Mouse (Mus musculus): ENCODE measurements around the gene Mapk13. TPM values are rescaled to one million over a fixed set of nuclear protein-coding genes. Genes with fewer than 3 reads are reported as not detected.
"Not testable (repeated sequence)": the region's sequence is repeated elsewhere in the genome, so short reads cannot be mapped to it uniquely, and the experiment has no call there.

Gene Mapk13
- polyA plus RNA-seq (2015; fragmentation: Nextera tagmentation; extraction: Ambion mirVana) = 107 and 118 TPM in 2 replicates

- Histone ChIP-seq H3K4me1 (peaks cover 22% of the 10 kb centered on the region), H3K27ac (replicated peaks) (peak within 1 kb of the TSS; percentile 74), H3K9ac (peak within 1 kb of the TSS; percentile 57), H3K27me3 (peaks cover 4% of the 10 kb centered on the region; the same call in 1 of the 2 replicates), H3K9me3 (replicated peaks) (no peaks in the 10 kb centered on the region), H3K36me3 (no peaks in the 10 kb centered on the region), H3K4me3 (replicated peaks) (peak within 1 kb of the TSS; percentile 58), H3K4me2 (replicated peaks) (peak within 1 kb of the TSS; percentile 87)
- WGBS = under 1% methylated on average over 54 of the region's 58 CpGs
- ATAC-seq (ENCODE audit: insufficient number of reproducible peaks, low FRiP score, low TSS enrichment, low read depth) = peak; percentile 36; the same call in 1 of the 2 replicates
Measured at GRCm38 (mm10) chr17:28769121-28769874, at the start of gene Mapk13. Mapk13 (plus strand) TSS chr17:28769297.

- 91% methylated on average over 4 of the region's 4 CpGs for WGBS
- H3K9ac ChIP-seq = no peak within 1 kb of the TSS
- no peaks in the 10 kb centered on the region for H3K27me3 ChIP-seq
- H3K4me3 ChIP-seq (replicated peaks) = no peak within 1 kb of the TSS
- no peak within 1 kb of the TSS for H3K27ac ChIP-seq (replicated peaks)
- ATAC-seq (ENCODE audit: insufficient number of reproducible peaks, low FRiP score, low TSS enrichment, low read depth) = no peak
- H3K9me3 ChIP-seq (replicated peaks) = no peaks in the 10 kb centered on the region
- H3K4me1 ChIP-seq = peaks cover 7% of the 10 kb centered on the region; the same call in 1 of the 2 replicates
- peaks cover 80% of the 10 kb centered on the region for H3K36me3 ChIP-seq
- H3K4me2 ChIP-seq (replicated peaks) = no peak within 1 kb of the TSS
Measured at GRCm38 (mm10) chr17:28725783-28726182, 43.3 kb upstream of the Mapk13 start, which contains the start of gene AC170998.1. AC170998.1 (plus strand) TSS chr17:28726083.

- ATAC-seq (ENCODE audit: insufficient number of reproducible peaks, low FRiP score, low TSS enrichment, low read depth); H3K4me3 ChIP-seq (replicated peaks); H3K27ac ChIP-seq (replicated peaks); H3K4me1 ChIP-seq; H3K9me3 ChIP-seq (replicated peaks); H3K9ac ChIP-seq; H3K4me2 ChIP-seq (replicated peaks); H3K27me3 ChIP-seq: not testable (repeated sequence)
- 86% methylated on average over 11 of the region's 11 CpGs for WGBS
- H3K36me3 ChIP-seq = peaks cover 85% of the 10 kb centered on the region
Measured at GRCm38 (mm10) chr17:28727511-28727910, 41.6 kb upstream of the Mapk13 start.

- no peak overlapping the region for H3K4me3 ChIP-seq (replicated peaks)
- 88% methylated on average over 6 of the region's 6 CpGs for WGBS
- no peaks in the 10 kb centered on the region for H3K9me3 ChIP-seq (replicated peaks)
- ATAC-seq (ENCODE audit: insufficient number of reproducible peaks, low FRiP score, low TSS enrichment, low read depth) = no peak
- H3K36me3 ChIP-seq = peaks cover 50% of the 10 kb centered on the region
- H3K27ac ChIP-seq (replicated peaks) = no peak overlapping the region
- H3K9ac ChIP-seq = no peak overlapping the region
- H3K27me3 ChIP-seq = no peaks in the 10 kb centered on the region
- 0 out of 2 replicates have a peak, but pooled peaks cover 10% of the 10 kb centered on the region for H3K4me1 ChIP-seq
- H3K4me2 ChIP-seq (replicated peaks) = no peak overlapping the region
Measured at GRCm38 (mm10) chr17:28735317-28736105, 33.6 kb upstream of the Mapk13 start.

- H3K4me2 ChIP-seq (replicated peaks) = no peak overlapping the region
- H3K4me1 ChIP-seq = 0 out of 2 replicates have a peak, but pooled peaks cover 10% of the 10 kb centered on the region
- H3K4me3 ChIP-seq (replicated peaks) = no peak overlapping the region
- no peak overlapping the region for H3K9ac ChIP-seq
- no peaks in the 10 kb centered on the region for H3K9me3 ChIP-seq (replicated peaks)
- 68% methylated on average over 4 of the region's 4 CpGs for WGBS
- H3K27me3 ChIP-seq = no peaks in the 10 kb centered on the region
- H3K36me3 ChIP-seq = peaks cover 52% of the 10 kb centered on the region
- no peak overlapping the region for H3K27ac ChIP-seq (replicated peaks)
- no peak for ATAC-seq (ENCODE audit: insufficient number of reproducible peaks, low FRiP score, low TSS enrichment, low read depth)
Measured at GRCm38 (mm10) chr17:28736486-28736885, 32.6 kb upstream of the Mapk13 start.

GRCm38 (mm10) chr17:28737973-28738372, 31.1 kb upstream of the Mapk13 start:
- H3K4me2 ChIP-seq (replicated peaks) = no peak overlapping the region

GRCm38 (mm10) chr17:28739244-28739643, 29.9 kb upstream of the Mapk13 start:
- Histone ChIP-seq H3K9ac (no peak overlapping the region), H3K27ac (replicated peaks) (no peak overlapping the region; the same call in 1 of the 2 replicates), H3K36me3 (peaks cover 58% of the 10 kb centered on the region), H3K4me2 (replicated peaks) (no peak overlapping the region), H3K9me3 (replicated peaks) (no peaks in the 10 kb centered on the region), H3K4me3 (replicated peaks) (no peak overlapping the region), H3K27me3 (no peaks in the 10 kb centered on the region), H3K4me1 (0 out of 2 replicates have a peak, but pooled peaks cover 10% of the 10 kb centered on the region)
- ATAC-seq (ENCODE audit: insufficient number of reproducible peaks, low FRiP score, low TSS enrichment, low read depth) = no peak
- 89% methylated on average over 6 of the region's 6 CpGs for WGBS

More at GRCm38 (mm10) chr17:28737973-28738372, 31.1 kb upstream of the Mapk13 start:
- no peak for ATAC-seq (ENCODE audit: insufficient number of reproducible peaks, low FRiP score, low TSS enrichment, low read depth)
- no peak overlapping the region for H3K4me3 ChIP-seq (replicated peaks)
- 81% methylated on average over 4 of the region's 4 CpGs for WGBS
- H3K4me1 ChIP-seq = 0 out of 2 replicates have a peak, but pooled peaks cover 10% of the 10 kb centered on the region
- H3K9ac ChIP-seq = no peak overlapping the region
- peaks cover 54% of the 10 kb centered on the region for H3K36me3 ChIP-seq
- H3K27me3 ChIP-seq = no peaks in the 10 kb centered on the region
- H3K9me3 ChIP-seq (replicated peaks) = no peaks in the 10 kb centered on the region
- no peak overlapping the region for H3K27ac ChIP-seq (replicated peaks)

- H3K27ac ChIP-seq (replicated peaks) = no peak overlapping the region
- ATAC-seq (ENCODE audit: insufficient number of reproducible peaks, low FRiP score, low TSS enrichment, low read depth) = no peak
- H3K9ac ChIP-seq = no peak overlapping the region
- H3K27me3 ChIP-seq = no peaks in the 10 kb centered on the region
- WGBS = 89% methylated on average over 11 of the region's 11 CpGs
- no peaks in the 10 kb centered on the region for H3K9me3 ChIP-seq (replicated peaks)
- no peaks in the 10 kb centered on the region for H3K4me1 ChIP-seq
- no peak overlapping the region for H3K4me3 ChIP-seq (replicated peaks)
- no peak overlapping the region for H3K4me2 ChIP-seq (replicated peaks)
- peaks cover 84% of the 10 kb centered on the region for H3K36me3 ChIP-seq
Measured at GRCm38 (mm10) chr17:28743145-28743866, 25.8 kb upstream of the Mapk13 start.

- ATAC-seq (ENCODE audit: insufficient number of reproducible peaks, low FRiP score, low TSS enrichment, low read depth) = no peak
- H3K36me3 ChIP-seq = peaks cover 89% of the 10 kb centered on the region
Measured at GRCm38 (mm10) chr17:28743916-28744315, 25.2 kb upstream of the Mapk13 start.

GRCm38 (mm10) chr17:28745773-28746172, 23.3 kb upstream of the Mapk13 start:
- Histone ChIP-seq H3K27me3 (no peaks in the 10 kb centered on the region), H3K9ac (no peak overlapping the region), H3K4me3 (replicated peaks) (no peak overlapping the region), H3K27ac (replicated peaks) (no peak overlapping the region), H3K36me3 (peaks cover 80% of the 10 kb centered on the region), H3K9me3 (replicated peaks) (no peaks in the 10 kb centered on the region), H3K4me2 (replicated peaks) (no peak overlapping the region), H3K4me1 (no peaks in the 10 kb centered on the region)
- WGBS = 86% methylated on average over 6 of the region's 6 CpGs
- ATAC-seq (ENCODE audit: insufficient number of reproducible peaks, low FRiP score, low TSS enrichment, low read depth) = no peak

More at GRCm38 (mm10) chr17:28743916-28744315, 25.2 kb upstream of the Mapk13 start:
- no peak overlapping the region for H3K4me3 ChIP-seq (replicated peaks)
- no peaks in the 10 kb centered on the region for H3K27me3 ChIP-seq
- no peaks in the 10 kb centered on the region for H3K4me1 ChIP-seq
- no peak overlapping the region for H3K4me2 ChIP-seq (replicated peaks)
- H3K27ac ChIP-seq (replicated peaks) = no peak overlapping the region
- H3K9ac ChIP-seq = no peak overlapping the region
- 90% methylated on average over 9 of the region's 9 CpGs for WGBS
- H3K9me3 ChIP-seq (replicated peaks) = no peaks in the 10 kb centered on the region

Data from embryonic facial prominence, embryonic 15.5 days (tissue).